Mouse (Mus musculus): ENCODE results near the gene Slc5a2.
A peak's percentile ranks its signal among the peaks of the same experiment; 100 is the strongest.

The Slc5a2 gene

GRCm38 (mm10) chr7:128265411-128265810, at the start of gene Slc5a2:
Gene Slc5a2, plus strand, starts transcription at chr7:128265657.
- DNase-seq (ENCODE audit: low read depth, low spot score): no peak

- DNase-seq (ENCODE audit: low read depth, low spot score): no peak
Observed at GRCm38 (mm10) chr7:128219952-128220351, 45.5 kb upstream of the Slc5a2 start.

GRCm38 (mm10) chr7:128220936-128221335, 44.5 kb upstream of the Slc5a2 start:
- DNase-seq (ENCODE audit: low read depth, low spot score): no peak

- DNase-seq (ENCODE audit: low read depth, low spot score): no peak
Observed at GRCm38 (mm10) chr7:128231741-128232140, 33.7 kb upstream of the Slc5a2 start.

GRCm38 (mm10) chr7:128234796-128235195, 30.7 kb upstream of the Slc5a2 start:
- DNase-seq (ENCODE audit: low read depth, low spot score): no peak

GRCm38 (mm10) chr7:128235481-128235880, 30.0 kb upstream of the Slc5a2 start:
- no peak for DNase-seq (ENCODE audit: low read depth, low spot score)

GRCm38 (mm10) chr7:128236426-128236825, 29.0 kb upstream of the Slc5a2 start:
- DNase-seq (ENCODE audit: low read depth, low spot score): no peak

- peak; percentile 56 for DNase-seq (ENCODE audit: low read depth, low spot score)
Observed at GRCm38 (mm10) chr7:128236856-128237592, 28.4 kb upstream of the Slc5a2 start, which contains the start of gene Armc5. Gene Armc5, plus strand, starts transcription at chr7:128237342.

- no peak for DNase-seq (ENCODE audit: low read depth, low spot score)
Observed at GRCm38 (mm10) chr7:128237593-128237926, 27.9 kb upstream of the Slc5a2 start.

GRCm38 (mm10) chr7:128237927-128238778, 27.3 kb upstream of the Slc5a2 start, which contains the start of gene 9130023H24Rik:
Gene 9130023H24Rik, minus strand, starts transcription at chr7:128238031.
- peak; percentile 99 for DNase-seq (ENCODE audit: low read depth, low spot score)

GRCm38 (mm10) chr7:128238991-128239390, 26.5 kb upstream of the Slc5a2 start:
- DNase-seq (ENCODE audit: low read depth, low spot score): no peak

GRCm38 (mm10) chr7:128240131-128240784, 25.2 kb upstream of the Slc5a2 start:
- no peak for DNase-seq (ENCODE audit: low read depth, low spot score)

GRCm38 (mm10) chr7:128242331-128242730, 23.1 kb upstream of the Slc5a2 start:
- no peak for DNase-seq (ENCODE audit: low read depth, low spot score)

- DNase-seq (ENCODE audit: low read depth, low spot score): no peak
Observed at GRCm38 (mm10) chr7:128243921-128244320, 21.5 kb upstream of the Slc5a2 start.

GRCm38 (mm10) chr7:128244410-128245025, 20.9 kb upstream of the Slc5a2 start:
- no peak for DNase-seq (ENCODE audit: low read depth, low spot score)

GRCm38 (mm10) chr7:128245547-128245946, 19.9 kb upstream of the Slc5a2 start:
- DNase-seq (ENCODE audit: low read depth, low spot score): no peak

- DNase-seq (ENCODE audit: low read depth, low spot score): no peak
Observed at GRCm38 (mm10) chr7:128246496-128247391, 18.7 kb upstream of the Slc5a2 start, which contains the start of gene Tgfb1i1. Gene Tgfb1i1, plus strand, starts transcription at chr7:128246812.

GRCm38 (mm10) chr7:128247443-128247842, 18.0 kb upstream of the Slc5a2 start:
- DNase-seq (ENCODE audit: low read depth, low spot score): peak; percentile 61

GRCm38 (mm10) chr7:128248081-128249042, 17.1 kb upstream of the Slc5a2 start:
- DNase-seq (ENCODE audit: low read depth, low spot score): no peak

All from retina, adult 2 months (tissue).